Mouse (Mus musculus): ENCODE data around the gene Caps2. TPM values are rescaled to one million over a fixed set of nuclear protein-coding genes. Genes with fewer than 3 reads are reported as not detected.

Gene Caps2
- polyA plus RNA-seq, 1 experiment = 0.07 TPM

Other genes with a start within 250 kb of the Caps2 start
- gene Krr1, start 191.0 kb upstream of the Caps2 start, polyA plus RNA-seq (2012; rRNA removed) = 5.1 and 7.0 TPM in 2 replicates
- gene Glipr1, start 161.0 kb upstream of the Caps2 start, polyA plus RNA-seq (2012; rRNA removed) = 24.9 and 30.2 TPM in 2 replicates
- not detected in 2 replicates for gene Glipr1l1, start 103.4 kb upstream of the Caps2 start, polyA plus RNA-seq (2012; rRNA removed)
- gene Glipr1l2, start 80.3 kb upstream of the Caps2 start, polyA plus RNA-seq (2012; rRNA removed) = not detected in 2 replicates
- gene Glipr1l3, start 3.3 kb upstream of the Caps2 start, polyA plus RNA-seq (2012; rRNA removed) = not detected in 2 replicates
- gene Kcnc2, start 107.5 kb downstream of the Caps2 start, polyA plus RNA-seq (2012; rRNA removed) = 0.11 and 0.15 TPM in 2 replicates

All from large intestine, adult 2 months (tissue).